Mouse (Mus musculus) heart, adult 2 months (tissue): Measurements from ENCODE around the gene Gm10961.

Experiments used
- CTCF ChIP-seq: fragments of 200-600 bp; IDR thresholded peaks from 2 replicates; pipeline ENCODE4 v1.8.1; 2022; ENCODE audit warnings: antibody characterized with exemption, mild to moderate bottlenecking, moderate library complexity
- EP300 ChIP-seq: fragments of 200-500 bp; IDR thresholded peaks from 2 replicates; pipeline ENCODE4 v1.6.1; 2011; ENCODE audit warnings: low read depth, low read length, control low read depth; ENCODE audit not compliant: insufficient read depth

DNA sequence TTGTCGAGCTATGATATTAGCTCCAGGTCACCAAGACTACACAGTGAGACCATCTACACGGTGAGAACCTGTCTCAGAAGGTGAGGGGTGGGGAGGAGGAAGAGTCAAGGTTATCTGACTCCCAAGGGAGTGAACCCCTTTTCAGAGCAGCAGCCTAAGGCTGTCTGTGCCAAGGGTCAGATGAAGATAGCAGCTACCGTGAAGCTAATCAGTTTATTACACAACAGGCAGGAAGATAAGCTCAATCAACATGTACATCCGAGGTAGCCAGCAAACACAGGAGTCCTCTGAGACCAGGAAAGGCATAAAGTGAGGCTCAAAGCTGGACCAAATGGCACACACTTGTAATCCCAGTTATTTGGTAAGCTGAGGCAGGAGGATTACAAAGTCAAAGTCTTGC is 22.3 kb upstream of the Gm10961 start:
- TF ChIP-seq CTCF (no peak), EP300 (no peak)
